Mouse (Mus musculus): ENCODE measurements at regions not wholly inside any gene's neighbourhood (a gene's known extent, or its start where the extent isn't known, plus 50 kb on each side); places are given as distances from the start of the nearest gene placed in this dataset.
A peak's percentile ranks its signal among the peaks of the same experiment; 100 is the strongest.

DNA sequence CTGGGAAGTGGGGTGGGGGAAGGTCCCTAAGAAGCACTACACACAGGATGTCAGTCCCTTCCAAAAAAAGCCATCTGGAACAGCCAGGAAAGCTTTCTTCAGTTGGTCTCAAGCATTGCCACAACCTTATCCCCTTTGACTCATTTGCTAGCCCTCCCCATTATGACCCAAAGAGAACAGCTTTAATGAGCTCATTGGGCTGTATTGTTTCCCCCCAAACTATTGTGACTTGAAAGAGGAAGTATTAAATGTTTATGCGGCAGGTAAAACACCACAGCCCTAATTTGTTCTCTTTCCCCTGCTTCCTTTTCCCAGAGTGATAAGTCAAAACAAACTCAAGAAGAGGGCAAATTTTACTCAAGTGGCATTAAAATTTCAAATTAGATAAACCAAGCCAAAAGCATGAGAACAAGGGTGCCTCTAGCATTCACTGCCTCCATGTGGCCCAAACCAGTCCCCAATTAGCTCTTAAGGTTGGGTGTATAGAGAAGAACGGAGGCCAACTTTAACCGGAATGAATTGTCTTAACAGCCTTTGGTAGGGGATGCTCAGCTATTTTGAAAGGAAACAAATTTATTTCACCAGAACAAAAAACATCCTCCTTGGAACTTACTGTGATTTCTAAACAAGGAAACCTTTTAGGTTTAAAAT, 196.7 kb upstream of the Sp8 start:
- Histone ChIP-seq H3K4me2 (no peak overlapping the region), H3K9me3 (no peaks in the 10 kb centered on the region), H3K27ac (no peak overlapping the region), H3K4me3 (no peak overlapping the region), H3K36me3 (no peaks in the 10 kb centered on the region), H3K27me3 (peaks cover 88% of the 10 kb centered on the region), H3K9ac (no peak overlapping the region), H3K4me1 (replicated peaks) (peaks cover 5% of the 10 kb centered on the region)
- WGBS = 65% methylated on average over 3 of the region's 3 CpGs
- no peak for ATAC-seq (ENCODE audit: low FRiP score)

DNA sequence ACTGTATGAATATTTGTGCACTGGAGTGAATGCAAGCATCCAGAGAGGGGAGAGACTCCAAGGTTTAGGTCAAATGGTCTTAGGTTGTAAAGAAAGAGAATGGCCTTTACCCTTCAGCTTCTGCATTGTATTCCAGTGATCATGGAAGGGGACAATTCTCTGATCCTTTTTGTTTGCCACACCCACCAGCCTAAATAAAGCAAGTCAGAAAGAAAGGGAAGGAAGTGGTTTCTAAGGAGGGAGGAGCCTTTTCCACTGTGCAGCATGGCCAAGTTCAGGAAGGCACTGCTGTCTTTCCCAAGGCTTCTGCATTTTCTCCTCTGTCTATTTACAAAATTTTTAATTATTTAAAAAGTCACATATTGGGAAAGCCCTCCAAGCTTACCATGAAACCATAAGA, 197.5 kb upstream of the Sp8 start:
- Histone ChIP-seq H3K4me3 (no peak overlapping the region), H3K4me2 (no peak overlapping the region), H3K27ac (no peak overlapping the region), H3K9ac (no peak overlapping the region), H3K27me3 (peaks cover 89% of the 10 kb centered on the region), H3K9me3 (no peaks in the 10 kb centered on the region), H3K4me1 (replicated peaks) (peaks cover 5% of the 10 kb centered on the region), H3K36me3 (no peaks in the 10 kb centered on the region)
- ATAC-seq (ENCODE audit: low FRiP score) = no peak

DNA sequence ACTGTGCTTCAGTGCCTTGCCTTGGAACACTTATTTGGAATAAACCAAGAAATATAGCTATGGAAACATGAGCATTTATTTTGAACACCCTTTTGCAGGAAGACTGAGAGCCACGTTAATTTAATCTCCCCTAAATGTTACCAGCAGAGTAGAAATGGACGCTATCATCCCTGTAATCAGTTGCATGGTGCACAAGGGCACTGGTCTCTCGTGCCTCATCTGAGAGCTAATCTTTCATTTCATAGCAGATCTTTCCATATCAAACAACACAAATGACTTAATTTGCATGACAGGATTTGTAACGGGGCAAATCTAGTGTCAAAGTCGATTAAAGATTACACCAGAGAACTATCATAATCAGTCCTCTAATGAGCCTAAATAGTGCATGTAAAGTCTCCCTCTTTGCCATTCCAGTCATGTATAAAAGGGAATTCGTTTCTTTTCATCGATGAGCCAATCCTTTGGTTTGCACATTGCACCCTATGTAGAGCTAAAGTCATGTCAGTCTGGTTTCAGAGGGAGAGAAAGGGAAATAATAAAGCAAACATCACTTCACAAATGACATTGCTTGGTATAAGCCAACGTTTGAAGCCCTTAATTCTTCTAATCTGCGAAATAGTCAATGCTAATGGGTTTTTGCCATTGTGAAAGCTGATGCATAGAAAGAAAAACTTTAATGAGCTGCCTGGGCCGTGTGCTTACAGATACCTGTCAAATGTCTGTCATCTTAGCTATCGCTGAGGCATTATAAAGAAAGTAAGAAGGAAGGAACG, 198.7 kb upstream of the Sp8 start:
- Histone ChIP-seq H3K27me3 (peaks cover 86% of the 10 kb centered on the region), H3K27ac (no peak overlapping the region), H3K4me2 (no peak overlapping the region), H3K9ac (no peak overlapping the region), H3K4me1 (replicated peaks) (peaks cover 5% of the 10 kb centered on the region), H3K4me3 (no peak overlapping the region), H3K36me3 (no peaks in the 10 kb centered on the region), H3K9me3 (no peaks in the 10 kb centered on the region)
- 42% methylated on average over 12 of the region's 12 CpGs for WGBS
- no peak for ATAC-seq (ENCODE audit: low FRiP score)

DNA sequence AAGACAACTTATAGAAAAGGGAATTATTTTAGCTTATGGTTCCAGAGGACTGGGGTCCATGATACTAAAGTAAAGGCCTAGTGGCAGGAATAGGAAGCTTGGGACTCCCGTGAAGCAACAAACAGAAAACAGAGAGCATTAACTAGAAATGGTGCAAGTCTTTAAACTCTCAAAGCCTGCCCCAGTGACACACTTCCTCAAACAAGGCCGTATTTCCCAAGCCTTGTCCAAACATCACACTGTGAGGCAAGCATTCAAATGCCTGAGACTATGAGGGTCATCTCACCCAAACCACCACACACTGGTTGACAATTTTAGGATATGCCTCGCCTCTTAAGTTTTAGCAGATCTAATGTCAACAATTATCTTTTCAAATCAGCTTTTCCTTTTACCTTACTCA, 205.2 kb upstream of the Sp8 start:
- no peaks in the 10 kb centered on the region for H3K36me3 ChIP-seq
- H3K27ac ChIP-seq = no peak overlapping the region
- H3K4me1 ChIP-seq (replicated peaks) = peaks cover 5% of the 10 kb centered on the region; the same call in 1 of the 2 replicates
- H3K27me3 ChIP-seq = peaks cover 71% of the 10 kb centered on the region
- H3K4me2 ChIP-seq = no peak overlapping the region
- ATAC-seq (ENCODE audit: low FRiP score) = no peak
- H3K4me3 ChIP-seq = no peak overlapping the region
- WGBS = 88% methylated on average over 3 of the region's 3 CpGs
- H3K9me3 ChIP-seq = no peaks in the 10 kb centered on the region
- H3K9ac ChIP-seq = no peak overlapping the region

DNA sequence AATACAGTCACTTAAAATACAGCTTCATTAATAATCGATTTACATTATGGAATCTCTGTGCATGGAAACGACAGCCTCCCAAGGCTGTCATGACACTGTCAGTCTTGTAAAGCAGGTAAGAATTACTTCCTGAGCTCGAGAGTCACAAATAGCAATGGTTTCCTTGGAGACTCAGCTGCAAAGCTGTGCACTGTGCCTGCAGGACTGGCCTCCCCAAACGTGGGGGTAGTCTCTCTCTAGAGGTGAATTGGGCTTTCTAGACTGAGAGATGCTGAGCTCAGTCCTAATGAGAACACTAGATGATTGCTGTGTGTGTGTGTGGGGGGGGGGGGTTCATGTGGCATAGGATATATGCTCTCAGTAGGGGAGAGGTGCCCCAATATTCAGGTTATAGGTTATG, 208.9 kb upstream of the Sp8 start:
- Histone ChIP-seq H3K4me2 (no peak overlapping the region), H3K4me1 (replicated peaks) (peaks cover 5% of the 10 kb centered on the region; the same call in 1 of the 2 replicates), H3K9me3 (peaks cover 7% of the 10 kb centered on the region; the same call in 1 of the 2 replicates), H3K27ac (no peak overlapping the region), H3K9ac (no peak overlapping the region), H3K36me3 (no peaks in the 10 kb centered on the region), H3K4me3 (no peak overlapping the region), H3K27me3 (peaks cover 54% of the 10 kb centered on the region)
- no peak for ATAC-seq (ENCODE audit: low FRiP score)
- WGBS = 38% methylated on average over 4 of the region's 4 CpGs

DNA sequence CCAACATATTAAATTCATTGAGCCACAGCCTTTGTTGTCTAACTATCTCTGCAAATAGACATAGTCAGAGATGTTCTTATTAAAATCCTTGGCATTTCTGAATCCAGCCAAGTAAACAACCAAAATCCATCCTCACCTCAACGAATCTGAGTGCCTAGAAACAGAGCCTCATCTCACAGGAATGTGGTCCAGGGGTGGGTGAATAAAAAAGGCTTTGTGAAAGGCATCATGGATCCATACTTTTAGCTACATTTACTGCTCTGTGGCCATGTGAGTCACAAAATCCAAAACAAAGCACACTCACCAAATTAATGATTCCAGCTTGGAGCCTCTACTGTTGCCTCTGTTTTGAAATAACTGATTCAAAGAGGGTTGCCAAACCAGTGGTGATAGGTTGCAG, 210.7 kb upstream of the Sp8 start:
- peaks cover 7% of the 10 kb centered on the region; the same call in 1 of the 2 replicates for H3K9me3 ChIP-seq
- peaks cover 41% of the 10 kb centered on the region for H3K27me3 ChIP-seq
- no peaks in the 10 kb centered on the region for H3K36me3 ChIP-seq
- no peak for ATAC-seq (ENCODE audit: low FRiP score)
- no peak overlapping the region for H3K4me3 ChIP-seq
- 51% methylated on average over 1 of the region's 1 CpGs for WGBS
- H3K9ac ChIP-seq = no peak overlapping the region
- H3K27ac ChIP-seq = no peak overlapping the region
- no peak overlapping the region for H3K4me2 ChIP-seq
- peaks cover 5% of the 10 kb centered on the region; the same call in 1 of the 2 replicates for H3K4me1 ChIP-seq (replicated peaks)

DNA sequence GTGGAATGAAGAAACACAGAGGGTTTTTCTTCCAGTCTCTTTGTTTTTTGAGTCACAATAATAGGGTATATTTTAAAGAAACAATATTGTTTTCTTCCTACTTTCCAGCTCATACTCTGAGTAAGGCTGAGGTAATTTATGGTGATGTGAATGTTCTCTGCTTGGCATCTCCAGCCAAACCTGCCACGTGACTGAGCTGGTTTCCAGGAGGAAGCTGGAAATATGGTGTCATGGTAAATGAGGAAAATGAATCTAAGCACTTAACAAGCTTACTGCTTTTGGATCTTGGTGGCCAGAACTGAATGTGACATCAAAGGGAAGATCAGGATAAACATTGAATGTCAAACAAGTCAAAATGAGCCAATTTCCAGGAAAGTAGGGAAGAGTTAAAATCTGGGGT, 215.8 kb upstream of the Sp8 start:
- WGBS = 60% methylated on average over 1 of the region's 1 CpGs

DNA sequence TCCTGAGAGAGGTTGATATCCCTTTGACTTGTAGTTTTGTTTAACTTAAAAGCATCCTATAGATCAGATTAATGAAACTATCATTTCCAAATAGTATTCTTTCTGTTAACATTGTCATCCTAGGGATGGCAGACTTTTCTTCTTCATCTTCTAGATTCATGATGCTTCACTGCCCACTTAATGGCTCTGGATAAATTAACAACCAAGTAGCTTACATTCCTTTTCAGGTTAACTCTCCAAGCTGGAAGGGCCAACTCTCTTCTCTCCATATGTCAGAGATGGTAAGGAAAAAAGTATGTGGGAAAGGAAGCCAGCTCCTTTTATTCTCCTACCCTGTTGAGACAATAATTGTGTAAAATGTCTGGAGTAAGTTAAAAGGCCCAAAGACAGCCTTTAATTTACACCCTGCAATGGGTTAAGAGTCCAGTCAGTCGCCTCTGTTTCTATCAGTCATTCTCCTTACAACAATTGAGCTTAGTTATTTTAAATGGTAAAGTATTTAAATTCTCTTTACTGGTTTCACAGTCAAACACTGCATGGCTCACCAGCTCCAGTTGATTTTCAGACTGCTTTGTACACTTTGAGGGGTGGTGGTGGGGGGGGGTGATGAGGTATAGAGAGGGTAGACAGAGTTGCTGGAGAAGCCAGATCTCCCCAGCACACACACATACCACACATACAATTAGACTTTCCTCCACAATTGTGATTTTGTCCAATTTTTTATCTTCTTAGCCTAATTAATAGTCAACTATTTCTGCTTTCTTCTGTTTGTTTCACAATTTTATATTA, 224.2 kb upstream of the Sp8 start:
- no peak overlapping the region for H3K27ac ChIP-seq
- H3K4me3 ChIP-seq = no peak overlapping the region
- no peaks in the 10 kb centered on the region for H3K4me1 ChIP-seq (replicated peaks)
- H3K9me3 ChIP-seq = no peaks in the 10 kb centered on the region
- H3K4me2 ChIP-seq = no peak overlapping the region
- H3K36me3 ChIP-seq = no peaks in the 10 kb centered on the region
- WGBS = 48% methylated on average over 1 of the region's 1 CpGs
- no peak for ATAC-seq (ENCODE audit: low FRiP score)
- H3K27me3 ChIP-seq = peaks cover 22% of the 10 kb centered on the region
- H3K9ac ChIP-seq = no peak overlapping the region

More for the DNA sequence above, 215.8 kb upstream of the Sp8 start:
- ATAC-seq (ENCODE audit: low FRiP score) = no peak
- Histone ChIP-seq H3K9me3 (peaks cover 7% of the 10 kb centered on the region; the same call in 1 of the 2 replicates), H3K27ac (no peak overlapping the region), H3K36me3 (no peaks in the 10 kb centered on the region), H3K4me2 (no peak overlapping the region), H3K27me3 (peaks cover 16% of the 10 kb centered on the region; the same call in 1 of the 2 replicates), H3K4me1 (replicated peaks) (no peaks in the 10 kb centered on the region), H3K9ac (no peak overlapping the region), H3K4me3 (no peak overlapping the region)

DNA sequence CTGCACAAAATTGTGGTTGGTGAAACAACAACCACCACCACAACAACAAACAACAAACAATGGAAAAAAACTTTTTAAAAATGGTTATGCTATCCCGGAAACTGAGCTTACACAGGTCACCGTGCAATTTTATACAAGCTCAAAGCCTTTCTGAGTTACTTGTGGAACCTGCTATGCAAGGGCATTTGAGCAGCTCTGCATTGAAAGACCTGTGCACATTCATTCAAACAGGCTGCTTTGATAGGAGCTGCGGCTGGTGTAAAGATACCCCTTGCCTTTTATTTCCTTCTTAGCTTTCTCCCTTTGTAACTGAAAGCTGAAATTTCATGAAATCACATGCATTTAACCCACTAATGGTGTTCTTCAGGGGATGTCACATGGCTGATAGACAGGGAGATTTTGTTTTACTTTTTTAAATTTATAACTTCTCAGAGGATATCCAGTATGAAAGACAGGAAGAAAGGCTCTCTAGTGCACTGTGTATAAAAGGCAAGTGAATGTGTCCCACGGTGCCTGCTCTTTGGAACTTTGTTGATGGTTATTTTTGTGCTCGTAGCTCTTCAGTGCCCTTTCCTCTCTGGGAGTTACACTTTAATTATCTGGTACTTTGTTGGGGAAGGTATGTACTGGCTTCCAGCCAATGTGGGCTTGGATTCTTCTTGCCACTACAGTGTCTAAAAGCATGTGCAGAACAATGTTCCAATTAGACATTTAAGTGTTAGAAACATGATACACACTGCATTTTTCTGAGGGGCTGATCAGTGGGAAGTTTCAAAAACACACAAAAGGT, 225.1 kb upstream of the Sp8 start:
- Histone ChIP-seq H3K27ac (no peak overlapping the region), H3K4me1 (replicated peaks) (no peaks in the 10 kb centered on the region), H3K9ac (no peak overlapping the region), H3K27me3 (peaks cover 22% of the 10 kb centered on the region), H3K9me3 (no peaks in the 10 kb centered on the region), H3K4me3 (no peak overlapping the region), H3K36me3 (no peaks in the 10 kb centered on the region), H3K4me2 (no peak overlapping the region)
- no peak for ATAC-seq (ENCODE audit: low FRiP score)
- 37% methylated on average over 5 of the region's 5 CpGs for WGBS

DNA sequence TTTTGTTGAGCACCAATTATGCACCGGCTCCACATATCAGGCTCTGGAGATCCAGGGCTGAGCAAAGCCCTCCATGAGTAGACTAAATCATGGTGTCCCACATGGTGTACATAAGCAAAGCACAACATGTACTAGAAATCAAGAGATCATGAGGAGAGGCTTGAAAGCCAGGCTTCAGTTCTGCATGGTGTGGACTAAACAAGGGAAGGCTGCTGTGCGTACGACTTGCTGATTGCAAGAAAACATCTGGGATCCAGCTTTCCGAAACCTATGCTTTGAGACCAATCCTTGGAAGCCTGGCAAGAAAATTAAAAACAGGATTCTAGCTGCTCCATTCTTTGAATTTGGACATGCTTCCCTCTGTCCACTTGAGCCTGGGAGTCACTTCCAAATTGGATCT, 249.1 kb upstream of the Sp8 start:
- no peak overlapping the region for H3K27ac ChIP-seq
- H3K9ac ChIP-seq = no peak overlapping the region
- H3K4me2 ChIP-seq = no peak overlapping the region
- H3K9me3 ChIP-seq = no peaks in the 10 kb centered on the region
- no peak for ATAC-seq (ENCODE audit: low FRiP score)
- peaks cover 7% of the 10 kb centered on the region for H3K4me1 ChIP-seq (replicated peaks)
- H3K36me3 ChIP-seq = no peaks in the 10 kb centered on the region
- H3K27me3 ChIP-seq = peaks cover 24% of the 10 kb centered on the region
- WGBS = 82% methylated on average over 4 of the region's 4 CpGs
- no peak overlapping the region for H3K4me3 ChIP-seq

DNA sequence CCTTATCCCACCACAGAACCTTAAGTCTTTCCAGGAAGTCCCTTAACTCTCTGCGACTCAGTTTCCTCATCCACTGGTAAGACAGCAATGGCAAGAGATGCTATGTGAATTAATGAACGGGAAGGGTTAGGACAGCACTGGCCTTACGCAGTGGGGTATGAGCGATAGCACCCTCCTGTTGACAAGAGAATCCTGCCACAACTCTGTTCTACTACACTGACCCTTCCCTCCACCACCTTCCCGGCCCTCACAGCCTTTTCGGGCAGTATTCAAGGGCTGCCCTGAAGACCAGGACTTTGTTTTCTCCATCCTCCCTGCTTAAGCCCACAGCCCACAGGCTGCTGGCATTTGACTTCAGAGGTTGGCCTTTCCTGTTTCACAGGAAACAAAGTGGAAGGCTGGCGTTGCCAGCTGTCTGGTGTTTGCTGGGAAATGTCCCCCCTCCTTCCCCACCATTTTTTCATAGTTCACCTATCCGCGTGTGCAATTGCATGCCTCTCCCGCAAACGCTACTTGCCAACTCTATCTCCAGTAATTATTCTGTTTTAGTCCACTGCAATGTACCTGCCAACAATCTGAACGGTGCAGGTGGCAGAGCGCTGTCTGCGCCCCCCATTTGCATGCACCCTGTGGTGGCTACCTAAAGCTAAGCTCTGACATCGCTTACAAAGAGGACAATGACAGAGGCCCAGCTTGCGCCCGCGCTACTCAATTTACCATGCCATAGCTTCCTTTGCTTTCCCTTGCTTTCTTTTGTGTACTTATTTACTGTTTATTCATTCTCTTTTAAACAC, 251.2 kb upstream of the Sp8 start:
- peaks cover 7% of the 10 kb centered on the region for H3K4me1 ChIP-seq (replicated peaks)
- peak overlapping the region; percentile 36; the same call in 1 of the 2 replicates for H3K9ac ChIP-seq
- no peak; the same call in 1 of the 2 replicates for ATAC-seq (ENCODE audit: low FRiP score)
- peaks cover 25% of the 10 kb centered on the region for H3K27me3 ChIP-seq
- peak overlapping the region; percentile 48 for H3K4me2 ChIP-seq
- peak overlapping the region; percentile 23 for H3K4me3 ChIP-seq
- no peaks in the 10 kb centered on the region for H3K36me3 ChIP-seq
- no peak overlapping the region for H3K27ac ChIP-seq
- no peaks in the 10 kb centered on the region for H3K9me3 ChIP-seq
- 21% methylated on average over 18 of the region's 18 CpGs for WGBS

Data from hindbrain, embryonic 13.5 days (tissue).